Mouse (Mus musculus): ENCODE results near the gene Hsd17b14. TPM values are rescaled to one million over a fixed set of nuclear protein-coding genes. Genes with fewer than 3 reads are reported as not detected.
"Not testable (repeated sequence)": the region's sequence is repeated elsewhere in the genome, so short reads cannot be mapped to it uniquely, and the experiment has no call there.

Hsd17b14 gene
- polyA plus RNA-seq, 1 experiment from 2014 or later, result 0.92 TPM

DNA sequence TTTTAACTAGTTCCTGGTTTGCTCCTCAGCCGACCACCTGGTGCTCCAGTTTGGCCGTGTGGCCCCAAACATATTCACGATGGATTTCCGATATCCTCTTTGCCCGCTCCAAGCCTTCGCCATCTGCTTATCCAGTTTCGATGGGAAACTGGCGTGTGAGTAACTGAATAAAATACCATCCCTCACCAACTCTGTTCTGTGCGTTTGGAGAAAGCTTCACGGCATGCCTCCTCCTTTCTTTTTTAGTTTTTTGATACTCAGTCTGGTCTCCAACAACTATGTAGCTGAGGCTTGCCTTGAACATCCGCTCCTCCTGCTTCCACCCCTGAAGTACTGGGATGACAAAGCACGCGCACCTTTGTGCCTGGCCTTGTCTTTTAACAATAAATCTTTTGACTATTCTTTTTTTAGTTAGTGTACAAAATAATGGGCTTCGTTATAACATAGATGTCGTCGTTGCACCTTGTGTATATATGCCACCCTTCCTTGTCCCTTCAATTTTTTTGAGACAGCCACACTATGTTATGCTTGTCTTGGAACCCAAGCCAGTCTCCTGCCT is 32.4 kb upstream of the Hsd17b14 start:
- H3K4me3 ChIP-seq, result peak overlapping the region; percentile 67
- peaks cover 33% of the 10 kb centered on the region for H3K4me1 ChIP-seq
- H3K27me3 ChIP-seq (replicated peaks; ENCODE audit: low read depth, poor library complexity, severe bottlenecking), result no peaks in the 10 kb centered on the region
- no peaks in the 10 kb centered on the region for H3K9me3 ChIP-seq
- DNase-seq (ENCODE audit: low spot score), result no peak
- 56% methylated on average over 16 of the region's 16 CpGs for WGBS
- peaks cover 22% of the 10 kb centered on the region for H3K36me3 ChIP-seq (replicated peaks)
- H3K27ac ChIP-seq (replicated peaks), result peak overlapping the region; percentile 92

DNA sequence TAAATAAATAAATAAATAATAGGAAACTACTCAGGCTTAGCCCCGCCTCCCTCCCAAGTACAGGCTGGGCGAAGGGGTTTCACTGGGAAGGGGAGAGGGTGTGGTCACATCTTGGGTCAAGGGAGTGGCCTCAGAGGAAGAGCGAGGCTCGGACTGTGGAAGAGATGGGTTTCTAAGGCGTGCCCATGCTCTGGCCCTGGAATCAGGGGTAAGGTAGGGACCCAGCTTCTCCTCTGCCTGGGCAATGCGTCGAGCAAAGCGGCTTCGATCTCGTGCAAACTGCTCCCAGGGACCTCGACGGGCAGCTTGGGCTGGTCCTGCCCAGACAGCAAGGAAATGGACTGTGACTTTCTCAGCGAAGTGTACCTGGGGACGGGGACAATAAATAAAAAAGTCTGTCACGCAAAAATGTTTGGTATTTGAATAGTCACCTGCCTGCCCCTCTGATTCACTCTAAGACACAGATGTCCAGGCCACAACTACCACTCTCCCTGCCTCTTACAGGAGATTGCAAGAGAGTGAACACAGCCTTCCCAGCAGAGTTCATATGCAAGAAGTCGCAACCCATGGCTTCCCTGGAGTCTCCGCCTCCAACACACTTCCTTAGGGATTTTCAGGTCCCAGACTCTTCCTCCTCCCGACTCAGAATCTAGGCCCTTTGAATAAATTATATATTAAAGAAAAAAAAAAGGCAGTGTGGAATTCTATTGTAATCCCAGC is 31.6 kb upstream of the Hsd17b14 start:
- peaks cover 22% of the 10 kb centered on the region for H3K36me3 ChIP-seq (replicated peaks)
- DNase-seq (ENCODE audit: low spot score), result no peak
- H3K4me1 ChIP-seq, result peaks cover 33% of the 10 kb centered on the region
- H3K4me3 ChIP-seq, result peak overlapping the region; percentile 35; the same call in 1 of the 2 replicates
- H3K27ac ChIP-seq (replicated peaks), result no peak overlapping the region
- no peaks in the 10 kb centered on the region for H3K27me3 ChIP-seq (replicated peaks; ENCODE audit: low read depth, poor library complexity, severe bottlenecking)
- 70% methylated on average over 18 of the region's 18 CpGs for WGBS
- H3K9me3 ChIP-seq, result no peaks in the 10 kb centered on the region

DNA sequence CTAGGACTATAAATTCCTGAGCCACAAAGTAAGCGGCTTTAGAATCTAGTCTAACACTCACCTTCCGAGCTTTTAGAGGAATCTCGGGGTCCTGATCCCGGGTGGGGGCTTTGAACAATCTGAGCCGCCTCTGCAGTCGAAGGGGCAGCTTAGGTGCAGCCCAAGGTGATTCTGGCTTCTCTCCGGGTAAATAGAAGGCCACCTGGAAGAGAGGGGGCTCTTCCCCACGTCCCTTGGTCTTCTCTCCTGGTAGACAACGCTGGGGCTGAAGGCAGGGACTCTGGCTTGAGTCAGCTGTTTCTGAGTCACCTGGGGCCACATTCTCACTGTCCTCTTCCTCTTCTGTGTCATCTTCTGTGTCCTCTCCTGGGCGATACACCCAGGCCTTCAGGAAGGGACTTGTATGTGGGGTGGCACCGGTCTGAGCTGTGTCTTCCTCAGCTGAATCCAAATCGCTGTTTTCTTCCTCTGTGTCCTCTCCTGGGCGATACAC is 31.0 kb upstream of the Hsd17b14 start:
- no peaks in the 10 kb centered on the region for H3K27me3 ChIP-seq (replicated peaks; ENCODE audit: low read depth, poor library complexity, severe bottlenecking)
- H3K9me3 ChIP-seq, result no peaks in the 10 kb centered on the region
- H3K4me1 ChIP-seq, result peaks cover 33% of the 10 kb centered on the region
- H3K36me3 ChIP-seq (replicated peaks), result peaks cover 22% of the 10 kb centered on the region
- DNase-seq (ENCODE audit: low spot score), result no peak
- peak overlapping the region; percentile 35 for H3K4me3 ChIP-seq
- no peak overlapping the region for H3K27ac ChIP-seq (replicated peaks)
- 86% methylated on average over 13 of the region's 13 CpGs for WGBS

DNA sequence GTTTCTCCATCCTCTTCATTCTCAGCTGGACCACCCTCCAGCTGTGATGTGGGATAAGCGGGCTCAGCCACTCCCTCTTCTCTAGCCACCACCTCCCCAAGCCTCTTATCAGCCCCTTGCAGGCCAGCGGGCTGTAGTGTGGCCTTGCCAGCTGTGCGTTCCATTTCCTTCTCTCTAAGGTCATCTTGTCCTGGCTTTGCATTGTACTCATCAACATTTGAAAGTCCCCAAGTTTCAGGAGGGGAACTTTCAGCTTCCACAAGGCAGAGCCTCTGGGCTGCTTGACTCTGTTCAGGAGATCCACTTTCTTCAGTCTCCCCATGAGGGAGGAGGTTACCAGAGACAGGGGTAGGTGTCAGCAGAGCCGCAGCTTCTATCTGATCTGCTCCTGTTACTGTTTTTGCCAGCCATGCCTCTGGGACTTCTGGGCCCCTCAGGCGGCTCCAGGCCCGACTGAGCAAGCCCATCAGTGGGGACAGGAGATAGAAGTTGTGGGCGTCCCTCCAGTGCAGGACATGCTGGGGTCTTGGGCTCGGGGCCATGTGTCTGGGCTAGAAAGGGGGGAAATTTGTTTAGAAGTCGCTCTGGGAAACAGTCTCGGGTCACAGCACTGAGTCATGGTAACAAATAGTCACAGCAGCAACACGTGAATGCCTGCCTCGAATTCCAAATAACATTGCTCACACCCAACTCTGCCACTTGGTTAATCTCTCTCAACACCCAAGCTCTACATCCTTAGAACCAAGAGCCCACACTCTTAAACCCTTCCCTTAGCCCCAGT is 29.7 kb upstream of the Hsd17b14 start:
- no peaks in the 10 kb centered on the region for H3K9me3 ChIP-seq
- 32% methylated on average over 12 of the region's 12 CpGs for WGBS
- H3K27me3 ChIP-seq (replicated peaks; ENCODE audit: low read depth, poor library complexity, severe bottlenecking), result no peaks in the 10 kb centered on the region
- DNase-seq (ENCODE audit: low spot score), result no peak
- H3K4me1 ChIP-seq, result peaks cover 46% of the 10 kb centered on the region
- H3K36me3 ChIP-seq (replicated peaks), result peaks cover 22% of the 10 kb centered on the region
- H3K27ac ChIP-seq (replicated peaks), result peak overlapping the region; percentile 95
- H3K4me3 ChIP-seq, result peak overlapping the region; percentile 96

DNA sequence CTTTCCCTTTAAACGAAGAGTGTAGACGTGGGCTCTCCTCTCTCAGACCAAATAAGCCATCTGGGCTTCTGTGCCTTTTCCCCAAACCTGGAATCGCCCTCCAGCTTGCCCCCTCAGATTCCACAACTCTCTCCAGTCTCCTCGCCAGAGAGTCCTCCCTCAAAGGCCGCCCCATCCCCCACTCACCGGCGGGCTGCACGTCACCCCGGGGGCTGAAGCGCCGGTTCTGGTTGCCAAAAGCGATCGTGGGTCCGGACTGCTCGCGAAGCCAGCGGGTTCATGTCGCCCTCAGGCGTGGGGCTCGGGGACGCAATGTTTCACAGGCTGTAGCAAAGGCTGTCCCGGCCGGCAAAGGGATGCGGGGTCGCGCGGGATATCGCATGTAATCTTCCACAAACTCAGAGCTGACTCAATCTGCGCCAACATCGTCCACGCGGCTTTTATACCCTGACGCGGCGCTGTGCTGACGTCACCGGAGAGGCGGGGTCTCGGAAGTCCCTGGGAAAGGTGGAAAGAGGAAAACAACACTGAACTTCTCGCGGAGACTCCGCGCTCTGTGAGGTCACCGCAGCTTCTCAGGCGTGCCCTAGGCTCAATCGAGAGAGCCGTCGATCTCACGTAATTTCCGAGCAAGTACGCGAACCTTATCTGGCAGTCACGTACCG is 28.8 kb upstream of the Hsd17b14 start, which contains the start of the genes Ppp1r15a and Plekha4:
TSS of gene Ppp1r15a (minus strand) at position 460 of the 665 bp plus-strand sequence.
TSS of gene Plekha4 (plus strand) at position 522 of the 665 bp plus-strand sequence.
- H3K27ac ChIP-seq (replicated peaks), result peak within 1 kb of the TSS; percentile 95
- peaks cover 22% of the 10 kb centered on the region for H3K36me3 ChIP-seq (replicated peaks)
- peak; percentile 95 for DNase-seq (ENCODE audit: low spot score)
- peaks cover 53% of the 10 kb centered on the region for H3K4me1 ChIP-seq
- H3K4me3 ChIP-seq, result peak within 1 kb of the TSS; percentile 96
- under 1% methylated on average over 54 of the region's 54 CpGs for WGBS
- no peaks in the 10 kb centered on the region for H3K27me3 ChIP-seq (replicated peaks; ENCODE audit: low read depth, poor library complexity, severe bottlenecking)
- no peaks in the 10 kb centered on the region for H3K9me3 ChIP-seq

DNA sequence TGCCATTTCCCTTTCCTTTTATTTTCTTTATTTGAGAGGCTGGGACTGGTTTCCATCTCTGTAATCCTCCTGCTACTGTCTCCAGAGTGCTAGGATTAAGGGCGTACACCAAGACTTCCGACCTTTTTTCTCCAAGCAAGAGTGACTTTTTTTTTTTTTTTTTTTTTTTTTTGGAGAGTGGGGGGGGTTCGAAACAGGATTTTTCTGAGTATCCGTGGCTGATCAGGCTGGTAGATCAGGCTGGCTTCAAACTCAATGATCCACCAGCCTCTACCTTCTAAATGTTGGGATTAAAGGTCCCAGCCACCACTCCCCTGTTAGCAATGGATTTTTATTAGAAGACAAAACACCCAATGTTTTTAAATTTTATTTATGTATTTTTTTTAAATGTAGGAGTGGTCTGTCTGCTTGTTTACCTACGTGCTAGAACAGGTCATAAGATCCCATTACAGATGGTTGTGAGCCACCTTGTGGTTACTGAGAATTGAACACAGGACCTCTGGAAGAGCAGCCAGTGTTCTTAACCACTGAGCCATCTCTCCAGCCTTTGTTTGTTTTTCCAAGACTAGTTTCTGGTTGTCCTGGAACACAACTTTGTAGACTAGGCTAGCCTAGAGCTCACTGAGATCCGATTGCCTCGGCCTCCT is 28.1 kb upstream of the Hsd17b14 start:
- 24% methylated on average over 7 of the region's 7 CpGs for WGBS
- H3K4me1 ChIP-seq, result peaks cover 53% of the 10 kb centered on the region
- peak overlapping the region; percentile 95 for H3K27ac ChIP-seq (replicated peaks)
- H3K36me3 ChIP-seq (replicated peaks), result peaks cover 22% of the 10 kb centered on the region
- no peaks in the 10 kb centered on the region for H3K9me3 ChIP-seq
- peak overlapping the region; percentile 96 for H3K4me3 ChIP-seq
- no peaks in the 10 kb centered on the region for H3K27me3 ChIP-seq (replicated peaks; ENCODE audit: low read depth, poor library complexity, severe bottlenecking)
- no peak for DNase-seq (ENCODE audit: low spot score)

DNA sequence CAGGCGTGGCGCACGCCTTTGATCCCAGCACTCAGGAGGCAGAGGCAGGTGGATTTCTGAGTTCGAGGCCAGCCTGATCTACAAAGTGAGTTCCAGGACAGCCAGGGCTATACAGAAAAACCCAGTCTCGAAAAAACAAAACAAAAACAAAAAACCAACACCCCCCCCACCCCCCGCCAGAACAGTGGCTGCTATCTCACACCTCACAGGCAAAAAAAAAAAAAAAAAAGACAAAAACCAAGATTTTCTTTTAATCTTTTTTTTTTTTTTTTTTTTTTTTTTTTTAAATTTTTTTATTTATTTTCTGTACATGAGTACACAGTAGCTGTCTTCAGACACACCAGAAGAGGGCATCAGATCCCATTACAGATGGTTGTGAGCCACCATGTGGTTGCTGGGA is 27.5 kb upstream of the Hsd17b14 start:
- Histone ChIP-seq H3K4me1 (peaks cover 48% of the 10 kb centered on the region), H3K36me3 (replicated peaks) (peaks cover 22% of the 10 kb centered on the region)
- 88% methylated on average over 6 of the region's 6 CpGs for WGBS
- H3K9me3 ChIP-seq; DNase-seq (ENCODE audit: low spot score); H3K4me3 ChIP-seq; H3K27me3 ChIP-seq (replicated peaks; ENCODE audit: low read depth, poor library complexity, severe bottlenecking); H3K27ac ChIP-seq (replicated peaks): not testable (repeated sequence)

DNA sequence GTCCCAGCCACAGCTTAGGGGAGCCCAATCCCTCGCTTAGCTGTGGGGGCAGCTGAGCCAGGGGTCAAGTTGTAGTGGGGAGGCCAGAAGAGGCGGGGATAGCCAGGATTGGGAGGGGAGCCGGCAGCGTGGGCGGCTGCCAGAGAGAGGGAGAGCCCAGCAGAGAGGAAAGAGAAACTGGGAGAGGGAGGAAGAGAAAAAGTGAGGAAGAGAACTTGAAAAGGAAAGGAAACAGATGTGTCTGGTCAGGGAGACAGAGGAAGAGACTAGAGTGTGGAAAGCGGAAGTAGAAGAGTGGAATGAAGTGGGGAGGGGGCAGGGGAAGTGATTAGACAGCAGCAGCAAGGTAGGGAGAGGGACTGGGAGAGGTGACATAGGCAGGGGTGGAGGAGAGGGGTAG is 25.2 kb upstream of the Hsd17b14 start:
- Histone ChIP-seq H3K9me3 (no peaks in the 10 kb centered on the region), H3K27ac (replicated peaks) (peak overlapping the region; percentile 71), H3K36me3 (replicated peaks) (peaks cover 4% of the 10 kb centered on the region), H3K4me3 (no peak overlapping the region; the same call in 1 of the 2 replicates), H3K4me1 (peaks cover 32% of the 10 kb centered on the region), H3K27me3 (replicated peaks; ENCODE audit: low read depth, poor library complexity, severe bottlenecking) (no peaks in the 10 kb centered on the region)
- DNase-seq (ENCODE audit: low spot score), result no peak
- WGBS, result 18% methylated on average over 6 of the region's 6 CpGs

DNA sequence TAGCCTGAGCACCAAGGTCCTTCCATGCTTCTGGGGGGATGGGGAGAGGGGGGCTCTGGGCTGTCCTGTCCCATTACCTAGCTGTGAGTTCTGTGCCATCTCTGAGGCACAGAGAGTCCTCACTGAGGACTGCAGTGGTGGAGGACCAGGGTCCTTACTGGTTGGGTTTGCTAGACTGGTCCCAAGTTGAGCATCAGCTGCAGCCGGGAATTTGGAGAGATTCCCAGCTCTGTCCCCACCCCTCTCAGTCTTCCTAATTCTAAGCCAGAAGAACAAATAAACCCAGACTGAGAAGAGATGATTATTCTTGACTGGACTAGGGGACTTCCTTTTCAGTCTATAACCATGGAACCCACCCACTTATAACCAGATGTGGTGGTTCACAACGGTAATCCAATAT is 24.1 kb upstream of the Hsd17b14 start:
- WGBS, result 78% methylated on average over 2 of the region's 2 CpGs
- 0 out of 2 replicates have a peak overlapping the region, but pooled peaks have one; percentile 23 for H3K4me3 ChIP-seq
- DNase-seq (ENCODE audit: low spot score), result no peak
- peak overlapping the region; percentile 57; the same call in 1 of the 2 replicates for H3K27ac ChIP-seq (replicated peaks)
- H3K36me3 ChIP-seq (replicated peaks), result no peaks in the 10 kb centered on the region
- H3K27me3 ChIP-seq (replicated peaks; ENCODE audit: low read depth, poor library complexity, severe bottlenecking), result no peaks in the 10 kb centered on the region
- H3K4me1 ChIP-seq, result peaks cover 20% of the 10 kb centered on the region
- H3K9me3 ChIP-seq, result no peaks in the 10 kb centered on the region

DNA sequence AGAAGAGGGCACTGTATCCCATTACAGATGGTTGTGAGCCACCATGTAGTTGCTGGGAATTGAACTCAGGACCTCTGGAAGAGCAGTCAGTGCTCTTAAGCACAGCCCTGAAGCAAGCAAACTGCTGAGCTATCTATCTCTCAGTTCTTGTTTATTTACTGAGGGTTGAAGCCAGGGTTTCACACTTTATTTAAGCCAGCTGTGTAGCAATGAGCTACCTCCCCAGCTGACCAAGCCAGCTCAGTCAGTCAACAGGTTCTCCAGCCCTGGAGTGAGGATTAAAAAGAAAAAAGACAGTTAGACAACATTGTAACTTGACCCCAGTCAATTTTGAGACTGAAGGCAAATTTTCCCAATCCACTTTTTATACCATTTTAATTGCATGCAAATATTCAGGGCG is 19.0 kb upstream of the Hsd17b14 start:
- peaks cover 17% of the 10 kb centered on the region for H3K4me1 ChIP-seq
- WGBS, result 75% methylated on average over 1 of the region's 1 CpGs
- no peak overlapping the region for H3K4me3 ChIP-seq
- H3K9me3 ChIP-seq, result no peaks in the 10 kb centered on the region
- H3K36me3 ChIP-seq (replicated peaks), result no peaks in the 10 kb centered on the region
- DNase-seq (ENCODE audit: low spot score), result no peak
- H3K27me3 ChIP-seq (replicated peaks; ENCODE audit: low read depth, poor library complexity, severe bottlenecking), result no peaks in the 10 kb centered on the region; the same call in 1 of the 2 replicates
- H3K27ac ChIP-seq (replicated peaks), result no peak overlapping the region

DNA sequence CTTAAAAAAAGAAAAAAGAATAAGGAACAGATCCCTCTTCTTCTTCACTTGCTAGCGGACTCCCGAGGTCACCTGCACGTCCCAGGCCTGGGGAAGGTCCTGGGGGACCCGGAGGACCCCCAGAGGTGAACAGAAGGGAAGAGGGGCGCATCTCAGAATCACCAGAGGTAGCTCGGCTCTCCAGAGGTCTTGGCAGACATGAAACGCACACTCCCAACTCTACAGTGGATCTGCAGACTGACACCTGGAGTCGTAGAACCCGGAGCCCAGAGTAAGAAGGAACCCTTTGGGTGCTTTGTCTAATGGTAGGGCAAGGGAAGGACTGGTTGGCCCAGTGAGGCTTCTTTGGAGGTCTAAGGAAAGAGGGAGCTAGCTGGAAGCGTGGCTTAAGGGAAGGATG is 17.1 kb upstream of the Hsd17b14 start:
- peak overlapping the region; percentile 62 for H3K4me3 ChIP-seq
- H3K27ac ChIP-seq (replicated peaks), result peak overlapping the region; percentile 72; the same call in 1 of the 2 replicates
- no peak for DNase-seq (ENCODE audit: low spot score)
- no peaks in the 10 kb centered on the region for H3K36me3 ChIP-seq (replicated peaks)
- WGBS, result 76% methylated on average over 10 of the region's 10 CpGs
- H3K9me3 ChIP-seq, result no peaks in the 10 kb centered on the region
- peaks cover 17% of the 10 kb centered on the region for H3K4me1 ChIP-seq
- H3K27me3 ChIP-seq (replicated peaks; ENCODE audit: low read depth, poor library complexity, severe bottlenecking), result no peaks in the 10 kb centered on the region; the same call in 1 of the 2 replicates
